Mouse (Mus musculus): ENCODE measurements around the gene Atg9a.

DNA sequence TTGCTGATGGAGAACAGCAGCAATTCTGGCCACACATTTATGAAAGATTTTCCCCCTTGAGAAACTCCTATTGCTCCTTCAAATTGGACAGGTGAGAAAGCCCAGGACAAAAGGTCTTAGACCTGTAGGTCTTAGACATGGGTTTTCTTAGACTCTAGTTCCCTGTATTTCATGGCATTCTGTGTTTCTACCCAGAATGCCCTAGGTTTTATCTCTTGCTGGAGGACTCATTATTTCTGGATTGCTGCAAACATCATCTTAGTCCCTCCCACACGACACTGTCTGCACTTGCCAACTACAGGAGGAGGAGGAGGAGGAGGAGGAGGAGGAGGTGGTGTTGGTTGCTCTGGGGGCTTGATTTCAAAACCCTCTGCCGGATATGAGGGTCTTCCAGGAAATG, 34.1 kb upstream of the Atg9a start:
- TF ChIP-seq POLR2A (IDR thresholded peaks at IDR 0.05; ENCODE audit: extremely low read depth, insufficient read depth, low read length) (no peak), CTCF (IDR thresholded peaks at IDR 0.05; ENCODE audit: extremely low read depth, insufficient read depth, low read length) (no peak)

All from cortical plate, adult 2 months (tissue).